Mouse (Mus musculus): Measurements from ENCODE around the gene Dlx6.

GRCm38 (mm10) chr6:6876231-6876630 lies 13.1 kb downstream of the Dlx6 start:
- TF ChIP-seq TCF3 (IDR thresholded peaks at IDR 0.05; ENCODE audit: insufficient read length, low read depth) (no peak), CEBPB (IDR thresholded peaks at IDR 0.05; ENCODE audit: insufficient read depth, poor library complexity, severe bottlenecking) (no peak), USF1 (IDR thresholded peaks at IDR 0.05; ENCODE audit: low read depth) (no peak), TCF12 (IDR thresholded peaks at IDR 0.05; ENCODE audit: insufficient read depth, poor library complexity, severe bottlenecking) (no peak), E2F4 (IDR thresholded peaks at IDR 0.05; ENCODE audit: insufficient read depth) (no peak), MYOG (IDR thresholded peaks at IDR 0.05; ENCODE audit: control insufficient read depth in 1 of 3, insufficient read depth in 1 of 3, insufficient read length in 2 of 3, low read depth in 2 of 3) (no peak), POLR2A (IDR thresholded peaks at IDR 0.05; ENCODE audit: insufficient read length, low read depth) (no peak)

Data from myocyte (in vitro differentiated cells).